Mouse (Mus musculus) right cerebral cortex, adult 2 months (tissue): ENCODE measurements around the gene Gm12216.

Experiments used
- DNase-seq, 2 experiments: peaks; one replicate each; pipeline ENCODE4 v3.0.0; 2021 to 2022; ENCODE audit warnings: low spot score in 2 of 2

Gm12216 gene

GRCm38 (mm10) chr11:53742353-53742752 is 116.7 kb downstream of the Gm12216 start:
- no peak for DNase-seq

GRCm38 (mm10) chr11:53737573-53737946 is 121.5 kb downstream of the Gm12216 start:
- peak; percentile 59 to 69 for DNase-seq

DNA sequence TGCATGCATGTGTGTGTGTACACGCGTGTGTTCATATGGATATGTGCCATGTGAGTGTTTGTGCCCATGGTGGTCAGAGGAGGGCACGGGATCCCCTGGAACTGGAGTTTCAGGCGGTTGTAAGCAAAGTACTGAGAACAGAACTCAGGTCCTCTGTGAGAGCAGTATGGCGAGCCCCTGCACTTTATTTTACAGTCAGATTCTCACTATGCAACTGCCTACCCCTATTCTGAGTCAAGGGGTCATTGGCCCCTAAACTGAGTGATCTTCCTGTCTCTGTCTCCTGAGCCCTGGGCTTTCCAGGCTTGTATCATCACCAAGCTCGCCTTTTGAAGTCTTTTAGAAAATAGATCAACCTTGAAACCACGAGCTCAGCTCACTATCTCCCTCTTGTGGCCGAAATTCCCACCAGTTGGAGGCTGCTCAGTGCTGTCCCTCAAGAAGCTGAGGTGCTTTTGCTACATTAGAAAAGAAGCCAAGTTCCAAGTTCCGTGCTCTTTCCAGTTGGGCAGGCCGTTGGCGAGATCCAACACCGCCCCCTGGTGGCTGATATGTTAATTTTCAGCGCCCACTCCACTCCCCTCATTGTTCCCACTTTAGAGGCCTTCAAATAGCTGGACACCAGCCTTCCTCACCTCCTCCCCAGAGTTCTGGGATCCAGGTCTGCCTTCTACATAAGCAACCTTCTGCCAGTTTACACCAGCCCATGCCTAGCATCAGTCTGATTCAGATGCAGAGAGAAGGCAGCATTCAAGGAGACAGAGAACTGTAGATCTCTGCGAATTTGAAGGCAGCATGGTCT is 122.1 kb downstream of the Gm12216 start:
- peak; percentile 71 to 73 for DNase-seq

- DNase-seq = peak; percentile 58 to 63
Measured at GRCm38 (mm10) chr11:53735682-53736245, 123.3 kb downstream of the Gm12216 start.

DNA sequence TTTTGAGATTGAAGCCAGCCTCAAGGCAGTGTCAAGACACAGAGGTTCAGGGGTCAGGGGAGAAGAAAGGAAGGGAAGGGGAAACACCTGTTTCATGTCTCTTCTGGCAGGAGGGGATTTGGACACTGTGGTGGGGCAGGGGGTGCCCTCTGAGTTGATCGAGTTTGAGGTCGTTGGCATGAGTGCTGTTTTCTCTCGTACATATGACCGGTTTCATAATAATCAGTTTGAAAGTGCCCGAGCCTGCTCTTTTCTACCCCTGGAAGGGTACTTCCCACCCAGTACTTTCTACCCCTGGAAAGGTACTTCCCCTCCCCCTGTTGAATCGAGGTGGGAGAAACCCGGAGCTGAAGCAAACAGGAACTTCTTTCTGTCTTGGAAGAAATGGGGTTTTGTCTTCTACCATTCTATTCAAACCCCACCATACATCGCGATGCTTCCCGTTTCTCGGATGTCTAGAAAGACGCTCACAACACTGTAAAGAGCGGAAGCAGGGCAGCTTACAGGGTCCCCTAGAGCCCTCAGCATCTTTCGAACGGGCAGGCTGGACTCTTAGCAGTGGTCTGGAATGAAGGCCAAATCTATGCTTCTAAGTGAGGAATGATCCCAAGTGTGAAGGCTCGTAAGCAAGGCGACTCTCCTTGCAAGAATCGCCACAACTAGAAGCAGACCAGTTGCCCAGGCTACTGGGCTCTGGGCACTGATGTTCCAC is 123.9 kb downstream of the Gm12216 start:
- DNase-seq = no peak

- no peak for DNase-seq
Measured at GRCm38 (mm10) chr11:53734431-53734830, 124.6 kb downstream of the Gm12216 start.

- DNase-seq = no peak
Measured at GRCm38 (mm10) chr11:53733824-53734223, 125.2 kb downstream of the Gm12216 start.
